Comparison of ENCODE assay signal across 10 mouse cellular contexts in the genomic region with DNA sequence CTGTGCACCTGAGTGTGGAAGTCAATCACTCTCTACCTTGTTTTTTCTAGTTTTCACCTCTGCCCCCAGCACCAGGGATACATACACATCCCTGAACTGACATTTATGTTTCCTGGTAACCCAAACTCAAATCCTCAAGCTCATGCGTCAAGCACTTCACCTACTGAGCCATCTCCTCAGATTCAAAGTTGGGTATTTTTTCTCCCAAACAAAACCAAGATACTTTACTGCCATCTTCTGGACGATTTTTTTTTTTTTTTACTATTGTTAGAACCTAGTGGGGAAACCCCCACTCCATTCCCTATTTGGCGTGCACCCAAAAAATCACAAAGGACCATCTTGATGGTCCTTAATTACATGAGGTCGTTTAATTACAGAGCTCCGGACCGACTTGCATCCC. TPM values are rescaled to one million over a fixed set of nuclear protein-coding genes. Genes with fewer than 3 reads are reported as not detected.
DNase-seq lines count a peak whose midpoint lies in the region; ATAC-seq and TF ChIP-seq lines count a peak whose summit lies in the region.
"Had no signal": no experiment of that assay in that cellular context is flagged by ENCODE, and none has a peak within 500 bp of the region (broad histone marks: within the 10 kb centered on the region; RNA-seq: fewer than 3 reads in every experiment).

No protein-coding gene starts in this region.

- no peak overlapping the region for H3K9ac ChIP-seq in MEL (ENCODE audit: control insufficient read depth, low read depth, low read length, poor library complexity, severe bottlenecking)
- H3K9ac ChIP-seq in hindbrain, postnatal 0 days (replicated peaks; ENCODE audit: low read length) = no peak overlapping the region

- H3K27me3 ChIP-seq in MEL (ENCODE audit: control insufficient read depth in 1 of 2, insufficient read depth in 2 of 2, low read length in 2 of 2) = no peaks in the 10 kb centered on the region
- H3K27me3 ChIP-seq in hindbrain, postnatal 0 days (ENCODE audit: insufficient read depth, low read length) = no peaks in the 10 kb centered on the region

- TF ChIP-seq EP300 in MEL (IDR thresholded peaks at IDR 0.05; ENCODE audit: low read depth in 1 of 2, low read length in 2 of 2) = no peak

- ATAC-seq in hindbrain, postnatal 0 days = peak; percentile 51

- WGBS in hindbrain, postnatal 0 days = 13% methylated on average over 6 of the region's 6 CpGs

- no peaks in the 10 kb centered on the region for H3K36me3 ChIP-seq in MEL (ENCODE audit: control insufficient read depth in 1 of 2, insufficient read depth in 2 of 2, low read length in 2 of 2)
- no peaks in the 10 kb centered on the region for H3K36me3 ChIP-seq in hindbrain, postnatal 0 days (ENCODE audit: insufficient read depth, low read length)

- TF ChIP-seq RAD21 in MEL (IDR thresholded peaks at IDR 0.05; ENCODE audit: low read depth, low read length) = peak; percentile 72

- 0 out of 2 replicates have a peak overlapping the region, but pooled peaks have one; percentile 28 for H3K4me2 ChIP-seq in hindbrain, postnatal 0 days (ENCODE audit: low read depth, low read length)

- TF ChIP-seq POLR2A in MEL (IDR thresholded peaks at IDR 0.05; ENCODE audit: control insufficient read depth in 1 of 2, insufficient read depth in 1 of 2, low read depth in 1 of 2, low read length in 2 of 2, poor library complexity in 1 of 2) = no peak

- peak; percentile 67 for TF ChIP-seq CTCF in layer of hippocampus, adult 2 months (conservative IDR thresholded peaks at IDR 0.05)
- peak in 1 of 3 experiments; percentile 61; a peak in 2 of 6 replicates for TF ChIP-seq CTCF in MEL (IDR thresholded peaks at IDR 0.05 in 2 of 3, conservative IDR thresholded peaks at IDR 0.05 in 1 of 3; ENCODE audit: control insufficient read depth in 1 of 3, insufficient read depth in 1 of 3, low read depth in 2 of 3, low read length in 3 of 3, poor library complexity in 1 of 3, severe bottlenecking in 1 of 3)
- peak; percentile 34; the same call in 1 of the 2 replicates for TF ChIP-seq CTCF in hindbrain, postnatal 0 days (IDR thresholded peaks at IDR 0.05; ENCODE audit: low read depth)

- no peak for DNase-seq in layer of hippocampus, adult 2 months (ENCODE audit: low spot score in 2 of 2)
- DNase-seq in layer of hippocampus, postnatal 25 days (ENCODE audit: extremely low spot score in 1 of 2, low spot score in 1 of 2) = no peak
- peak; percentile 21 for DNase-seq in CD4-positive helper T cell, adult 2 months (ENCODE audit: low read depth, low spot score)
- peak; percentile 41 for DNase-seq in MEL (ENCODE audit: low read depth, low spot score)
- DNase-seq in hindbrain, postnatal 0 days (ENCODE audit: low spot score) = peak; percentile 79
- DNase-seq in adrenal gland, postnatal 25 days = no peak
- no peak for DNase-seq in kidney, adult 9 months
- no peak for DNase-seq in kidney, postnatal 4 days
- DNase-seq: adrenal gland, adult 8-10 months; liver had no signal

- H3K4me1 ChIP-seq in MEL (ENCODE audit: control insufficient read depth in 1 of 2, insufficient read depth in 2 of 2, low read length in 2 of 2) = no peaks in the 10 kb centered on the region
- H3K4me1 ChIP-seq in hindbrain, postnatal 0 days (ENCODE audit: insufficient read depth, low read length) = no peaks in the 10 kb centered on the region

- no peaks in the 10 kb centered on the region for H3K9me3 ChIP-seq in MEL (replicated peaks; ENCODE audit: insufficient read depth, low read length)
- no peaks in the 10 kb centered on the region for H3K9me3 ChIP-seq in hindbrain, postnatal 0 days (ENCODE audit: low read length)

- no peak overlapping the region for H3K4me3 ChIP-seq in layer of hippocampus, adult 2 months
- H3K4me3 ChIP-seq in MEL (ENCODE audit: control insufficient read depth in 1 of 2, insufficient read depth in 1 of 2, low read depth in 2 of 2, low read length in 2 of 2) = no peak overlapping the region
- peak overlapping the region; percentile 4; the same call in 1 of the 2 replicates for H3K4me3 ChIP-seq in hindbrain, postnatal 0 days (ENCODE audit: low read length)

- no peaks in the 10 kb centered on the region for H3K79me2 ChIP-seq in MEL (ENCODE audit: control insufficient read depth, insufficient read depth, low read length, poor library complexity)

- H3K27ac ChIP-seq in layer of hippocampus, adult 2 months = no peak overlapping the region
- no peak overlapping the region for H3K27ac ChIP-seq in MEL (ENCODE audit: control insufficient read depth, low read depth, low read length)
- no peak overlapping the region for H3K27ac ChIP-seq in hindbrain, postnatal 0 days

TF ChIP-seq in MEL, 35 proteins besides CTCF, POLR2A, EP300 and RAD21:
- TF ChIP-seq SMC3 (IDR thresholded peaks at IDR 0.05; ENCODE audit: low read depth, low read length) (peak; percentile 64), USF2 (IDR thresholded peaks at IDR 0.05; ENCODE audit: borderline replicate concordance in 1 of 2, insufficient read depth in 1 of 2, low read depth in 1 of 2, low read length in 2 of 2) (no peak), ZNF384 (IDR thresholded peaks at IDR 0.05; ENCODE audit: low read depth, low read length) (peak; percentile 47; the same call in 1 of the 2 replicates), NRF1 (IDR thresholded peaks at IDR 0.05; ENCODE audit: insufficient read depth, low read depth, low read length, poor library complexity, severe bottlenecking) (no peak), ZC3H11A (IDR thresholded peaks at IDR 0.05; ENCODE audit: low read depth, low read length) (peak; percentile 48)

RNA-seq across cellular contexts. Expression of gene Cryl1, which starts 10.8 kb away (rescaled TPM):
- total RNA-seq in layer of hippocampus, adult 2 months (2021) = 10 to 100 TPM; 18.2 to 21.5 TPM
- 10 to 100 TPM; 18.1 to 21.4 TPM for total RNA-seq in layer of hippocampus, postnatal 25 days (2021)
- 16.8 and 17.8 TPM in 2 replicates for total RNA-seq in MEL (2012; rRNA removed)
- polyA plus RNA-seq in MEL (2012; ENCODE audit: insufficient read depth in 1 of 2, insufficient read length in 2 of 2, low read depth in 1 of 2, low replicate concordance in 2 of 2, missing spikeins in 1 of 2) = 10 to 100 TPM in 1 of 2 experiments, not detected in 1; 22.0 TPM
- 13.3 and 16.0 TPM in 2 replicates for total RNA-seq in hindbrain, postnatal 0 days (2014; rRNA removed)
- polyA plus RNA-seq in hindbrain, postnatal 0 days (2015; fragmentation: Nextera tagmentation; extraction: Ambion mirVana) = 19.2 and 19.3 TPM in 2 replicates
- 12.0 and 19.8 TPM in 2 replicates for total RNA-seq in adrenal gland, postnatal 25 days (2021)

RNA-seq across cellular contexts. Expression of gene Ift88, which starts 14.8 kb away (rescaled TPM):
- total RNA-seq in layer of hippocampus, adult 2 months (2021) = 10 to 100 TPM; 14.8 to 17.7 TPM
- total RNA-seq in layer of hippocampus, postnatal 25 days (2021) = 10 to 100 TPM; 12.9 to 13.9 TPM
- 2.4 and 2.5 TPM in 2 replicates for total RNA-seq in MEL (2012; rRNA removed)
- 1 to 10 TPM in 1 of 2 experiments, not detected in 1; 5.1 TPM for polyA plus RNA-seq in MEL (2012; ENCODE audit: insufficient read depth in 1 of 2, insufficient read length in 2 of 2, low read depth in 1 of 2, low replicate concordance in 2 of 2, missing spikeins in 1 of 2)
- 15.2 and 16.7 TPM in 2 replicates for total RNA-seq in hindbrain, postnatal 0 days (2014; rRNA removed)
- polyA plus RNA-seq in hindbrain, postnatal 0 days (2015; fragmentation: Nextera tagmentation; extraction: Ambion mirVana) = 16.3 and 18.4 TPM in 2 replicates
- total RNA-seq in adrenal gland, postnatal 25 days (2021) = 8.3 and 11.2 TPM in 2 replicates

Comparison
In these comparisons a context has a peak if more than half of its experiments do, and no peak if none do; other contexts are left out.
1. DNase-seq: peak in CD4-positive helper T cell, adult 2 months (single experiment), MEL (single experiment) and hindbrain, postnatal 0 days (single experiment); none in layer of hippocampus, adult 2 months (0 of 2), layer of hippocampus, postnatal 25 days (0 of 2), adrenal gland, postnatal 25 days (single experiment), kidney, adult 9 months (single experiment) and kidney, postnatal 4 days (0 of 2).